ENCODE assay signal across 8 mouse cellular contexts in the genomic region with DNA sequence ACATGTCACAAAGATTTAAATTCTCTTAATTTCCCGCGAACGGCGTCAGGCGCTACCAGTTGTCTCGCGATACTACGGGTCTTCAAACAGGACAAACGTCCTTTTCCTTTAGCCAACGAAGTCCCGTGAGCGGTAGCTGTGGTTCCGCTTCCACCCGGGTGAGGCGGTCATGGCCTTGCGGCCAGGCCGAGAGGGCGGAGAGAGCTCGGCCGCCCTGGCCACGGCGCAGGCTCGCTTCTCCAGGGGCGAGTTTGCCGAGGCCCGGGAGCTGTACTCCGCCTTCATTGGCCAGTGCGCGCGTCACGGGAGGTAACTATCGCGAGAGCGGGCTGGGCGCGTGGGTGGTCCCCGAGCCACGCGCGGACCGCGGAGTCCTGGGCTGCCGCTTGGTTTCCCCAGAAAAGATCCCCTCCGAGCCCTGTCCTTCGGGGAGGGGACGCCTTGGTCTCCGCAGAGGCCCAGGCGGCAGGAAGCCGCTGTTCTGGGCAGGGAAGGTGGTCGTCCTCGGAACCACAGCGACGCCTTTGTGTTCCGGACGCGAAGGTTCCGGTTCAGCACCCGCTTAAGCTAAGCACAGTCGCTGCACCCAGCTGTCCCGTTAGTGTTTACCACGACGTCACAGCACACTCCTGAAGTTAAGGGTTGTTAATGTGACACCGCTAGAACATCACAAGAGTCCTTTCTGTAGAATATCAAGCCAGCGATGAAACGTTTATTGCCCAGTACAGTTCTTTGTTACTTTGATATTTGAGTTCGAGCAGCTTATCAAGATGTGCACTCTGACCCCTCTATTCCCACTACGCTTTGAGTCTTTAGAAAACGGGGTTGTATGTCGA. TPM values are rescaled to one million over a fixed set of nuclear protein-coding genes. Genes with fewer than 3 reads are reported as not detected.
DNase-seq lines count a peak whose midpoint lies in the region; ATAC-seq and TF ChIP-seq lines count a peak whose summit lies in the region.

A gene (plus strand): TSS at position 110 of the 836 bp plus-strand sequence.

- ATAC-seq in erythroid progenitor cell, adult 5-6 weeks (replicated peaks; ENCODE audit: low FRiP score, poor library complexity, severe bottlenecking), result peak; percentile 87
- ATAC-seq in heart, embryonic 12.5 days (ENCODE audit: insufficient number of reproducible peaks, low FRiP score), result peak; percentile 94
- peak; percentile 97 for ATAC-seq in kidney, postnatal 0 days (replicated peaks; ENCODE audit: low FRiP score, low read depth)
- ATAC-seq in liver, embryonic 11.5 days (replicated peaks; ENCODE audit: low FRiP score), result peak; percentile 89
- ATAC-seq in stomach, embryonic 14.5 days (ENCODE audit: insufficient number of reproducible peaks, insufficient read depth, low FRiP score, low read depth), result peak; percentile 92

- peak within 1 kb of the TSS; percentile 95 for H3ac ChIP-seq in C2C12 (ENCODE audit: control insufficient read depth, insufficient read length, low read depth)

- peak within 1 kb of the TSS; percentile 91 for H3K27ac ChIP-seq in heart, embryonic 12.5 days (ENCODE audit: poor library complexity, severe bottlenecking)
- peak within 1 kb of the TSS; percentile 97 for H3K27ac ChIP-seq in kidney, postnatal 0 days
- peak within 1 kb of the TSS; percentile 83 for H3K27ac ChIP-seq in liver, embryonic 11.5 days (ENCODE audit: low read depth, low read length)
- H3K27ac ChIP-seq in stomach, embryonic 14.5 days (ENCODE audit: low read length), result peak within 1 kb of the TSS; percentile 96

- no peaks in the 10 kb centered on the region for H3K9me3 ChIP-seq in heart, embryonic 12.5 days (replicated peaks)
- no peaks in the 10 kb centered on the region for H3K9me3 ChIP-seq in kidney, postnatal 0 days (replicated peaks; ENCODE audit: low read length)
- H3K9me3 ChIP-seq in liver, embryonic 11.5 days (ENCODE audit: control insufficient read depth, low read length), result no peaks in the 10 kb centered on the region
- no peaks in the 10 kb centered on the region for H3K9me3 ChIP-seq in stomach, embryonic 14.5 days (ENCODE audit: control insufficient read depth, low read depth, low read length)

- peaks cover 21% of the 10 kb centered on the region for H3K36me3 ChIP-seq in C2C12 (ENCODE audit: control insufficient read depth, insufficient read depth)
- H3K36me3 ChIP-seq in heart, embryonic 12.5 days, result no peaks in the 10 kb centered on the region; the same call in 1 of the 2 replicates
- 0 out of 2 replicates have a peak, but pooled peaks cover 10% of the 10 kb centered on the region for H3K36me3 ChIP-seq in kidney, postnatal 0 days (ENCODE audit: insufficient read depth, low read length)
- H3K36me3 ChIP-seq in liver, embryonic 11.5 days (ENCODE audit: control insufficient read depth, insufficient read depth, low read length), result no peaks in the 10 kb centered on the region
- H3K36me3 ChIP-seq in stomach, embryonic 14.5 days (ENCODE audit: control insufficient read depth, insufficient read depth, low read length), result no peaks in the 10 kb centered on the region

- H3K27me3 ChIP-seq in C2C12 (ENCODE audit: control insufficient read depth, insufficient read depth, insufficient read length), result no peaks in the 10 kb centered on the region
- H3K27me3 ChIP-seq in heart, embryonic 12.5 days (replicated peaks), result no peaks in the 10 kb centered on the region
- H3K27me3 ChIP-seq in kidney, postnatal 0 days (ENCODE audit: insufficient read depth, low read length), result no peaks in the 10 kb centered on the region
- no peaks in the 10 kb centered on the region for H3K27me3 ChIP-seq in liver, embryonic 11.5 days (replicated peaks; ENCODE audit: control insufficient read depth, insufficient read depth, low read length)
- H3K27me3 ChIP-seq in stomach, embryonic 14.5 days (ENCODE audit: control insufficient read depth, insufficient read depth, low read length), result no peaks in the 10 kb centered on the region

- TF ChIP-seq CTCF in C2C12 (IDR thresholded peaks at IDR 0.05; ENCODE audit: control insufficient read depth, insufficient read depth, insufficient read length), result no peak
- no peak for TF ChIP-seq CTCF in kidney, postnatal 0 days (IDR thresholded peaks at IDR 0.05; ENCODE audit: low read depth)

- DNase-seq in brain, embryonic 18.5 days (ENCODE audit: low read depth, low spot score), result peak; percentile 87
- peak; percentile 97 for DNase-seq in kidney, postnatal 0 days (ENCODE audit: low spot score)
- peak; percentile 95 for DNase-seq in liver, embryonic 11.5 days (ENCODE audit: low spot score)
- DNase-seq in naive thymus-derived CD4-positive, alpha-beta T cell, adult 2 months (ENCODE audit: low read depth), result peak; percentile 98

- no peaks in the 10 kb centered on the region for H3K79me2 ChIP-seq in C2C12 (ENCODE audit: control insufficient read depth, insufficient read depth)

- peak within 1 kb of the TSS; percentile 46 for H3K4me3 ChIP-seq in C2C12 (ENCODE audit: insufficient read depth, poor library complexity, severe bottlenecking)
- H3K4me3 ChIP-seq in heart, embryonic 12.5 days, result peak within 1 kb of the TSS; percentile 68
- peak within 1 kb of the TSS; percentile 40 for H3K4me3 ChIP-seq in kidney, postnatal 0 days (replicated peaks; ENCODE audit: low read depth, low read length)
- H3K4me3 ChIP-seq in liver, embryonic 11.5 days (ENCODE audit: low read depth, low read length), result peak within 1 kb of the TSS; percentile 45
- H3K4me3 ChIP-seq in stomach, embryonic 14.5 days (ENCODE audit: low read depth, low read length), result peak within 1 kb of the TSS; percentile 49

- no peaks in the 10 kb centered on the region for H3K79me3 ChIP-seq in C2C12 (ENCODE audit: low read depth)

- peak within 1 kb of the TSS; percentile 84 for H3K9ac ChIP-seq in heart, embryonic 12.5 days
- peak within 1 kb of the TSS; percentile 72 for H3K9ac ChIP-seq in kidney, postnatal 0 days (ENCODE audit: low read depth, low read length)
- peak within 1 kb of the TSS; percentile 70 for H3K9ac ChIP-seq in liver, embryonic 11.5 days (ENCODE audit: low read depth, low read length)
- peak within 1 kb of the TSS; percentile 87 for H3K9ac ChIP-seq in stomach, embryonic 14.5 days (replicated peaks; ENCODE audit: low read depth, low read length)

- peak within 1 kb of the TSS; percentile 68 for H3K4me2 ChIP-seq in heart, embryonic 12.5 days
- H3K4me2 ChIP-seq in kidney, postnatal 0 days (ENCODE audit: low read length), result peak within 1 kb of the TSS; percentile 69
- peak within 1 kb of the TSS; percentile 52 for H3K4me2 ChIP-seq in liver, embryonic 11.5 days
- H3K4me2 ChIP-seq in stomach, embryonic 14.5 days (replicated peaks; ENCODE audit: low read depth, low read length), result peak within 1 kb of the TSS; percentile 50

- H3K4me1 ChIP-seq in heart, embryonic 12.5 days (replicated peaks), result no peaks in the 10 kb centered on the region; the same call in 1 of the 2 replicates
- no peaks in the 10 kb centered on the region for H3K4me1 ChIP-seq in kidney, postnatal 0 days (replicated peaks; ENCODE audit: insufficient read depth, low read length)
- H3K4me1 ChIP-seq in liver, embryonic 11.5 days (replicated peaks; ENCODE audit: control insufficient read depth, insufficient read depth, low read length), result no peaks in the 10 kb centered on the region
- H3K4me1 ChIP-seq in stomach, embryonic 14.5 days (ENCODE audit: control insufficient read depth, insufficient read depth, low read length), result 0 out of 2 replicates have a peak, but pooled peaks cover 4% of the 10 kb centered on the region

- under 1% methylated on average over 69 of the region's 69 CpGs for WGBS in heart, embryonic 12.5 days
- under 1% methylated on average over 69 of the region's 69 CpGs for WGBS in kidney, postnatal 0 days
- WGBS in liver, embryonic 11.5 days, result under 1% methylated on average over 69 of the region's 69 CpGs
- WGBS in stomach, embryonic 14.5 days, result under 1% methylated on average over 68 of the region's 69 CpGs

TF ChIP-seq in C2C12, 6 proteins besides CTCF, POLR2A, EP300 and RAD21:
- peak; percentile 51 for TF ChIP-seq MAX (IDR thresholded peaks at IDR 0.05)
- peak; percentile 38 for TF ChIP-seq USF1 (IDR thresholded peaks at IDR 0.05; ENCODE audit: low read depth)
- TF ChIP-seq MYOD1 (IDR thresholded peaks at IDR 0.05; ENCODE audit: control insufficient read depth, insufficient read length, low read depth), result no peak

RNA-seq across cellular contexts. Expression of the gene that starts here (rescaled TPM):
- polyA plus RNA-seq in C2C12 (2012; fragmentation: generic; extraction: Trizol), result 5.9 TPM
- 14.3 and 18.0 TPM in 2 replicates for total RNA-seq in erythroid progenitor cell, adult 5-6 weeks (2015; ENCODE audit: low replicate concordance)
- 0.26 TPM in 1 of 2 replicates, not detected in the other for total RNA-seq in erythroid progenitor cell, adult 5-6 weeks (2017; ENCODE audit: low replicate concordance)
- polyA plus RNA-seq in heart, embryonic 12.5 days (2016; fragmentation: Nextera tagmentation; extraction: Ambion mirVana), result 11.6 and 13.0 TPM in 2 replicates
- polyA plus RNA-seq in kidney, postnatal 0 days (2015; fragmentation: Nextera tagmentation; extraction: Ambion mirVana), result 29.2 and 34.8 TPM in 2 replicates
- polyA plus RNA-seq in liver, embryonic 11.5 days (2014; fragmentation: Nextera tagmentation; extraction: Ambion mirVana), result 22.2 and 24.2 TPM in 2 replicates
- polyA plus RNA-seq in stomach, embryonic 14.5 days (2014; fragmentation: Nextera tagmentation; extraction: Ambion mirVana), result 22.9 and 24.0 TPM in 2 replicates

Comparison
In these comparisons a context has a peak if more than half of its experiments do, and no peak if none do; other contexts are left out.
1. Peak in every context shown above with its lines: DNase-seq, ATAC-seq, H3K4me3 ChIP-seq and H3K27ac ChIP-seq.